Mouse (Mus musculus): Measurements from ENCODE around the gene Gm47791. TPM values are rescaled to one million over a fixed set of nuclear protein-coding genes. Genes with fewer than 3 reads are reported as not detected.

Gene Gm47791
- total RNA-seq, 2 experiments from 2014 or later = not detected

DNA sequence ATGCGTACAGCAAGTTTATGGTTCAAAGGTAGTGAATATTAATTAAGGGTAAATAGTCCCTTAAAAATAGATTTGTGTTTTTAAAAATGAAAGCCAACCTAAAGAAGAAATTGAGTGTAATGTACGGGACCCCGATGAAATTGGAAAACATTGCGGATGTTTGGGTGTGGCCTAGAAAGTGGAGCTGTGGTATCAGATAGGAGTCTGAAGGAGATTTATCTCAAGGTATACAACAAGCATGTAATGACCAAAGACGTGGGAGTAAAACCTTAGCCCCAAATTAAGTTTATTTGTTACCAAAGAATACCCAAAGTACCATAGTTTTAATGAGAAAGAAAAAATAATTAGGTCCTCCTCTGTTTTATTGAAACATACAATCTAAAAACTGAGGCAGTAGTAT is 44.6 kb downstream of the Gm47791 start:
- DNase-seq (ENCODE audit: low spot score) = no peak
- intact Hi-C loops (cut with DNase I) = loop anchor here (10.0 kb wide), 1 partner anchor 118 kb away; no protein-coding TSS in a partner anchor

DNA sequence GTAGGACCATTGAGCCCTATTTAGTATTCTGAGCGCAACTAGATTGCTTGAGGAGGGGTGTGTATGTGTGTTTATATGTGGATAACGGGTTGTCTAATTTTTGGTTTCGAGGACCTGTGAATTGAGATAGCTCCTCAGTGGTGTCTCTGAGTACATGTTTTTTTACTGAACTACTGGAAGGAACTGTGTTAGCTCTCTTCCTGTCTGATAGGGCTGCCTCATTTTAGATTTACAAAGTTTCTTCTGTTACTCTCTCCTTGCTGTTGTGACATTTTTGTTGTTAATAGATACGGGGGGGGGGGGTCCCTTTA is 45.2 kb downstream of the Gm47791 start:
- intact Hi-C loops (cut with DNase I) = loop anchor here (10.0 kb wide), 1 partner anchor 119 kb away; no protein-coding TSS in a partner anchor
- DNase-seq (ENCODE audit: low spot score) = no peak

DNA sequence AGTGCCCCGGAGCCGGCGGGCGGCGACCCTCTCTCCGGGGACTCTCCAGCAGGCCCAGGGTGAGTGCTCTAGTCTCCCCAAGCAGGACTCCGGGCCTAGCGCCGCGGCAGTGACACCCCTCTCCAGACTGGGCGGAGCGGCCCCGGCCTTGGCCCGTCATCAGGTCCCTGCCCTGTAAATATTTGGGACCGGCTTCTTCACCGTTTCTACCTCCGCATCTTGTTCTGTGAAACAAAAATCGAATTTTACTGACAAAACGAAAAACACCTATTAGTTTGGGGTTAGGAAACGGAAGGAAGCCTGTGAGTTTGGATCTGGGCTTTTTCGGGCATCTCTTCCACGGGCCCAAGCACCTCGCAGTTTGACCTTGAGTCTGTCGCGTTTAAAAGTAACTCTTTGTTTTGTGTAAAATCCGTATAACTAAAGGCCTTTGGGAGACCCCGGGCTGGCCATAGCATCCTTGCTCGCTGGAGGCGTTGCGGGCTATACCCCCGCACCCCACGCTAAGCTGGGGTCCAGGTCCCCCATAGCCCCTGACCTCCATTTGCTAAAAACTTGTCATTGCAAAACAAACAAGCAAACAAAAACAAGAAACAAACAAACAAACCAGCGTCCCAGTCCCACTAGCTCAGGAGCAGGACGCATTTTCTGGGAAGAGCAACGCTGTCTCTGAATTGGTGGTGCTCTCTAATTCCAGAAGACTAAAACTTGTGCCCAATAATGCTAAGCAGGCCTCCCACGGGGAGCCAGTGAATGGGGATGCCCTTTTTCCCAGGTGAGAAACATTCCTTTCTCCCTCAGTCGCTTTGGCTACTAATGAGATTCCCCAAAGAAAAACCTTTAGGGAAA is 45.8 kb downstream of the Gm47791 start:
- DNase-seq (ENCODE audit: low spot score) = no peak
- intact Hi-C loops (cut with DNase I) = loop anchor here (10.0 kb wide), 1 partner anchor 120 kb away; no protein-coding TSS in a partner anchor

DNA sequence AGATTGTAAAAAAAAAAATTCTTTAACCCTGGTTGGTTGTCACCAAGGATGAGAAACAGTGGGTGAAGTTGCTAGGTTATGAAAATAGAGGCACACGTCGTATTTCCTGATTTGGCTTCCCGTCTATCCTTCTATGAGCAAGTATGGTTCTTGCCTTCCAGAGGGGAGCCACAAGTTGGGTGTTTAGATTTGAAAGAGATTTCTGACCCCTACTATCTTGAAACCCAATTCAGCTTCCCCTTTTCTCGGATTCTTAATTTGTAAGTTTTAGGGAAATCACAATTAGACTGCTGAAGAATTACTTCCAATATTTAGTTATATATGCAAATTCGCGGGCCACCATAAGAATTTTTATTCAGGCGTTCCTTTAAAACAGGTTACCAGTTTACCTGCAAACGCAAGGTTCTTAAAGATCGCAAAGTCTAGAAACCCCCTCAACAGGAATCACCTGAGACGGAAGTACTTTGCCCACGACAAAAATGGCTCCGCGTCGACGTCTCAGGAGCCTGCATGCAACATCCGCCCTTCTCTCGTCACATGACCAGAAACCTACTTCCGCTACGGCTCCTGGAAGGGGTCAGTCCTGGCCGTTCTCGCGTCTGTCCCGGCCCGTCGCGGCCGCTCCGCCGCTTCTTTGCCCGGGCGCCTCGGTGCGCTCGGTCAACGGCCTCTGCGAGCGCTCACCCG is 46.6 kb downstream of the Gm47791 start, which contains the start of gene Mff:
Gene Mff (plus strand): TSS at position 552 of the 687 bp plus-strand sequence.
- intact Hi-C loops (cut with DNase I) = loop anchor here (5.0 to 10.0 kb wide), 2 partner anchors 120 to 407 kb away; partner anchors contain the start of gene Rhbdd1
- peak; percentile 84 for DNase-seq (ENCODE audit: low spot score)

Other genes with a start within 250 kb of the Gm47791 start
- 10 to 100 TPM in 1 of 2 experiments, 1 to 10 TPM in 1; 9.6 to 10.5 TPM for gene Col4a4, start 184.4 kb downstream of the Gm47791 start, total RNA-seq (2021)
- 1 to 10 TPM; 3.3 to 3.7 TPM for gene Col4a3, start 184.3 kb downstream of the Gm47791 start, total RNA-seq (2021)
- gene Mff, start 46.4 kb downstream of the Gm47791 start, total RNA-seq (2021) = 100 to 1,000 TPM; 178 to 193 TPM
- gene Tm4sf20, start 2.8 kb downstream of the Gm47791 start, total RNA-seq (2021) = not detected
- 10 to 100 TPM; 30.7 to 32.2 TPM for gene Agfg1, start 68.2 kb upstream of the Gm47791 start, total RNA-seq (2021)
- not detected for gene A030005L19Rik, start 142.1 kb upstream of the Gm47791 start, total RNA-seq (2021)
- gene A030014E15Rik, start 153.7 kb upstream of the Gm47791 start, total RNA-seq (2021) = not detected
- not detected for gene Gm6217, start 160.2 kb upstream of the Gm47791 start, total RNA-seq (2021)
- not detected for gene A030003K21Rik, start 172.1 kb upstream of the Gm47791 start, total RNA-seq (2021)
- not detected for gene Gm7544, start 184.8 kb upstream of the Gm47791 start, total RNA-seq (2021)
- gene Gm47955, start 189.0 kb upstream of the Gm47791 start, total RNA-seq (2021) = not detected
- gene Gm47959, start 229.3 kb upstream of the Gm47791 start, total RNA-seq (2021) = not detected